Mouse (Mus musculus): ENCODE results near the gene Vmn1r51.
"Not testable (repeated sequence)": the region's sequence is repeated elsewhere in the genome, so short reads cannot be mapped to it uniquely, and the experiment has no call there.

Vmn1r51 gene

GRCm38 (mm10) chr6:90122296-90122695, at the start of gene Vmn1r51:
TSS of gene Vmn1r51 (plus strand) at chr6:90122596.
- DNase-seq, result not testable (repeated sequence)

GRCm38 (mm10) chr6:90078406-90078805, 44.0 kb upstream of the Vmn1r51 start, which contains the start of gene Vmn1r49:
TSS of gene Vmn1r49 (minus strand) at chr6:90078506.
- no peak for DNase-seq

- DNase-seq, result no peak
These were observed 21.8 kb upstream of the Vmn1r51 start for GRCm38 (mm10) chr6:90100566-90100965.

- no peak for DNase-seq
These were observed 21.3 kb upstream of the Vmn1r51 start, which contains the start of gene Vmn1r50 for GRCm38 (mm10) chr6:90101130-90101529. TSS of gene Vmn1r50 (plus strand) at chr6:90101430.

- no peak for DNase-seq
These were observed 37.7 kb downstream of the Vmn1r51 start for GRCm38 (mm10) chr6:90160139-90160538.

GRCm38 (mm10) chr6:90174508-90174907, 52.1 kb downstream of the Vmn1r51 start, which contains the start of gene Vmn1r52:
TSS of gene Vmn1r52 (plus strand) at chr6:90174808.
- DNase-seq, result no peak

Data from thymus, postnatal 4 days (tissue).